Mouse (Mus musculus) gastrocnemius, adult 8-10 months (tissue): ENCODE measurements around the gene Rab28. TPM values are rescaled to one million over a fixed set of nuclear protein-coding genes. Genes with fewer than 3 reads are reported as not detected.
A peak's percentile ranks its signal among the peaks of the same experiment; 100 is the strongest.
"Not testable (repeated sequence)": the region's sequence is repeated elsewhere in the genome, so short reads cannot be mapped to it uniquely, and the experiment has no call there.

Experiments
- DNase-seq, 2 experiments: peaks; one replicate each; pipeline ENCODE4 v3.0.0; 2022; ENCODE audit warnings: low spot score in 2 of 2
- total RNA-seq, 4 experiments: library from RNA; stranded (reverse); gene quantifications; 2 replicates each; pipeline ENCODE4 v1.2.4; 2022

Gene Rab28
- total RNA-seq: 100 to 1,000 TPM in 1 of 4 experiments, 10 to 100 TPM in 3; 88.5 to 109 (median 96.2) TPM

DNA sequence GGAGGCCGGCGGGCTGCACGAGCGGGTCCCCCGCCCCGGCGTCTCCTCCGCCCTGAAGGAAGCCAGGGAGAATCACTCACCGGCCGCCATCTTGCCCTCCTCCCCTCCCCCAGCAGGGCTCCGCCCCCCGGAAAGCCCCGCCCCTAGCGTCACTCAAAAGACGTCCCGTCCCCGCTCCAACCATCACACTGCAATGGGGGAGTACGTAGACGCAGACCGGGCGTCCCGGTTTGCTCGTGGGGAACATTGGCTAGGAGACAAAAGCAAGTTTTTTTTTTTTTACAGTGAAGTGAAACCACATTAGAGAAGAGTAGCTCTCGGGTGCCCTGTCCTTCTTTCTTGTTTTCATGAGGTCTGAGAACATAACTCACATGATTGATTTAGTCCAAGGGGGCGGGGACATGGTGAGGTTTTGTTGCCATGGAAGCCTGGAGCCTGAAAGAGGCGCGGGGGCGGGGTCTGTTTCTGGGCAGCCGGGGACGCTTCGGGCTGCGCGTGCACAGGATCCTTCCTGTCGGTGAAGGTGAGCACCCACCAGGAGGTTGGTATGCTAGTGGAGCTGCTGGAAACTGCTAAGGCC lies at the start of gene Rab28:
Rab28 (minus strand) TSS at position 107 of the 580 bp plus-strand sequence.
- peak; percentile 93 for DNase-seq

DNA sequence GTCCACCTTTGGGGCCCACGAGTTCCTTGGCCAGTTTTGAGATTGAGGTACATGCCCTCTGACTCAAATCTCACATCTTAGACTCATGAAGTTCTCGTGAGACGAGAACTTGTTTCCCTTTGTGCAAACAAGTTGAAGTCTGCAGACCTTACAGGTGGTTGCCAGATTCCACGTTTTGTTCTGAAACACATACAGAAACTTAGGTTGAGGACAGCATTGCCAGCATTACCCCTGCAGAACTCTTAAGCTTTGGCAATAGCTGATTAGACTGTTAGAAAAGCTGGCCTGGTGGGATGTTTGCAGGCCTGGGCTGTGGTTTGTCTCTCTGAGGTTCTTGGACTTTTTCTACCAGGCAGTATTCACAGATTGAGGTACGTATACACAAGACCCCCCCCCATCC lies 49.4 kb upstream of the Rab28 start:
- DNase-seq: no peak

DNA sequence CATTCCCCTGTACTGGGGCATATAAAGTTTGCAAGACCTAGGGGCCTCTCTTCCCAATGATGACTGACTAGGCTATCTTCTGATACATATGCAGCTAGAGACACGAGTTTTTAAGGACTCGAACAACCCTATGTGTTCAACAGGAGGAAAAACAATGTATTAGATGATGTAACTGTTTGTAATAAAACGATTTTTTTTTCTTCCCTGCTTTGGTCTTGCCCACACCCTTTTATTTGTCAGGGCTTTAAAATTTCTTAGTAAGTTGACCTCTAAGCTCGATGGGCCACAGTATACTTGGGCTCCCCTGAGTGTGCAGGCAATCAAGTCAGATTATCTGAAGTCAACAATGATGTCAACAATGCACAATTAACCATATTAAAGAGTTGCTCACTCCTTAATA lies 48.4 kb upstream of the Rab28 start:
- no peak for DNase-seq

DNA sequence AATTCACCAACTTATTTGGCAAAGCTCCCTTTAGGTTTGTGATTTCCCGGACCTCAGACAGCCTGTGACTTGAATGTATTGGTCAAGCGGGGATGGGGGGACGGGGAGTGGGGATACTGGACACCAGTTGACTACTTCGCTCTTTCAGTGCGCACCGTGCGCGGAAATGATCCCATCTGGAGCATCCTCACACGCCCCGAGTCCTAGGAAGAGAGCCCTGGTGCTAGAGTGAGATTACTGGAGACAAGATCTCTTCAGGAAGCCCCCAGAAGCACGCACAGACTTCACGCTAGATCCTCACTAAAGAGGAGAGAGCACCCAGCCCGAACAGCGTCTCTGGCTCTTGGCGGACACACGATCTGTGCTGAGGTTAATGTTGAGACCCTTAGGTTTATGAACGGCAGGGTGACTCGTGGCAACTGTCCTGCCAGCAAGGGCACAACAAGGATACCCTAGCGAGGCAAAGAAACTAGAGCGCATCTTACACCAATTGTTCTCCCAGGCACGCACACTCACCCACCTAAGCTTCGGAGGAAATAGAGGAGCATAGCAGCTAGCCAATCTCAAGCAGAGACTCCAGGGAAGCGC lies 47.5 kb upstream of the Rab28 start:
- DNase-seq: no peak

- DNase-seq: no peak
Measured at GRCm38 (mm10) chr5:41754836-41755235, 46.9 kb upstream of the Rab28 start.

- no peak for DNase-seq
Measured at GRCm38 (mm10) chr5:41754226-41754775, 46.3 kb upstream of the Rab28 start.

- no peak for DNase-seq
Measured at GRCm38 (mm10) chr5:41752721-41753120, 44.8 kb upstream of the Rab28 start.

DNA sequence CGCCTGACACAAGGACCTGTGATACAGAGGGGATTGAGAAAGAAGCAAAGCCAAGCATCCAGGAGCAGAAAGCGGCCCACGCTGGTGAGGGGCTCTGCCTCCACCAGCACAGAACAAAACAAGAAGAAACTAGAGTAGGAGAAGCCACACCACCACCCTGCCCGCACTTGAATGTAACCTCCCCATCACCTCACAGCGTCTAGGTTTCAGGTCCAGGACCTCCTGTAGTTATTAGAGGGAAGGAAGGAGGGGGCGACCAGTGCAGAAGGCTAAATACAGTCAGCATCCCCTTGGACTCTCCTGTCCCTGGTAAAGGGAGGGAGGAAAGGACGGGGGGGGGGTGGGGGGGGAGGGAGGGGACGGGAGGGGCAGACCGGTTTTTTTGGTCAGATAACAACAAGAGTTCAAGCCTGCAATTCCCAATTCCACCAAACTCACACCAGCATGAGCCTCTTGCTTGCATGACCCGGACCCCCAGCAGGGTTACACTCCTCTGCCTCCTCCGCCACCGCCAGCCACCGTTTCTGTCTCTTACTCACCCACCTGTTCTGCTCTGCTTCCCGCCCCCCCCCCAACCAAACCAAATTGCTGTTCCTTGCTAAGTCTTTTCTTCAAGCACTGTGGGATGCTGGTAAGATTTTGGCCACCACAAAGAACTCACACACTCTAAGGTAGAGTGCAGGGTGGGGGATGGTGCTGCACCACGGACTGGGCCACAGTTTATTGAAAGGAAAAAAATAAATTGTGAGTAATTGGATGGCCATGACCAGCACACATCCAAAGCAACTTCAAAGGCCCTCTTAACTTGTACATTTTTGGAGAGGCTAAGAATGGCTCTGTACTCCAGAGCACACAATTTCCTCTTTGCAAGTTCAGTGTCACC lies 37.2 kb upstream of the Rab28 start:
- DNase-seq: no peak

DNA sequence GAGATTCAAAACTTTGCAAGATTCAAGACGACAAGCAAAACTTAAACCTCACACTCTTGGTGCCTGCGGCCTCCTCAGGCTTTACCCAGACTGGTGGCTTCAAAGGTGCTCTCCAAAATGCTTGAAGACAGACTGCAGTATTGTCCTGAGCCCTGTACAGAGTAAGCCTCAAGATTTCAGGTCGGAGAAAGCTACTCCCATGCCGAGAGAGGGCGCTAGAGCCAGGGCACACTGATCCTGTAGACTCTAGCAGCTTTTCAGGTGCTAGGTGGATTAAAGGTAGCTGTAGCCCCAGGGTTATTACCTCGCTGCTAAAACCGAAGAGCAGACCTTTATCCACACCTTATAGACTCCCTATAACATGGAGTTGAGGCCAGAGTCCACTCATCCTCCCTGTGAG lies 36.3 kb upstream of the Rab28 start:
- no peak for DNase-seq

- no peak for DNase-seq
Measured at GRCm38 (mm10) chr5:41738817-41739216, 30.9 kb upstream of the Rab28 start.

- no peak for DNase-seq
Measured at GRCm38 (mm10) chr5:41737039-41737438, 29.1 kb upstream of the Rab28 start.

- no peak for DNase-seq
Measured at GRCm38 (mm10) chr5:41727017-41727416, 19.1 kb upstream of the Rab28 start.

DNA sequence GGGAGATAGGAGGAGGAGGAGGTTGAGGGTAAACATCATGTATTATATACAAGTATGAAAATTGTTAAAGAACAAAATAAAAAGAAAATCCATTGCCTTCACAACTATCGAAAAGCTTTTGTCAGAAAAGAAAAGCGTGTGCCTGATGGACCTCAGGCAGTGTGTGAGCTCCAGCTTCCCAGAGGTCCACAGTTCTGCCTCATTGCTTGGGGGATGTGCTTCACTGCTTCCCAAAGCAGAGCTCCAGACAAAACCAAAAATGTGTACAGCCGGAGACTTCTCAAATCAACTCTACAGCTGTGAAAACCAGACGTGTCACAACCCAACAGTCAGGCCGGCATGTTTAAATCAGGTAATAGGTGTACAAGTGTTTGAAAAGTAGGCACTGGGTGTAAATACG lies 17.6 kb upstream of the Rab28 start:
- DNase-seq: no peak

GRCm38 (mm10) chr5:41707115-41708015 lies 592 bp downstream of the Rab28 start:
- peak; percentile 5 to 6 for DNase-seq

GRCm38 (mm10) chr5:41706777-41707114 lies 1.2 kb downstream of the Rab28 start:
- DNase-seq: no peak

GRCm38 (mm10) chr5:41701085-41701484 lies 6.9 kb downstream of the Rab28 start:
- not testable (repeated sequence) for DNase-seq

DNA sequence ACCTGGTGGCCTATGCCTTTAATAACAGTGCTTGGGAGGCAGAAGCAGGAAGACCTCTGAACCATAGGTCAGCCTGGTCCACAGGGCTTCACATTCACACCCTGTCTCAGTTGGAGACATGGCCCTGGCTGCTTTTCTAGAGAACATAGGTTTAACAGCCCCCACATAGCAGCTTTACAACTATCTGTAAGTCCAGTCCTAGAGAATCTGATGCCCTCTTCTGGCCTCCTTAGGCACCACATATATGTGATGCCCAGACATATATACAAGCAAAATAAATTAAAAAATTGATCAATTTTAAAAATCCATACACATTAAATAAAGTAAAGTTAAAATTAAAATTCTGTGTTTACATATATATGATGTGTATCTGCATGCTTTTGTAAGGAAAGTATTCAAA lies 10.0 kb downstream of the Rab28 start:
- no peak for DNase-seq

- no peak for DNase-seq
Measured at GRCm38 (mm10) chr5:41685016-41685415, 22.9 kb downstream of the Rab28 start.

DNA sequence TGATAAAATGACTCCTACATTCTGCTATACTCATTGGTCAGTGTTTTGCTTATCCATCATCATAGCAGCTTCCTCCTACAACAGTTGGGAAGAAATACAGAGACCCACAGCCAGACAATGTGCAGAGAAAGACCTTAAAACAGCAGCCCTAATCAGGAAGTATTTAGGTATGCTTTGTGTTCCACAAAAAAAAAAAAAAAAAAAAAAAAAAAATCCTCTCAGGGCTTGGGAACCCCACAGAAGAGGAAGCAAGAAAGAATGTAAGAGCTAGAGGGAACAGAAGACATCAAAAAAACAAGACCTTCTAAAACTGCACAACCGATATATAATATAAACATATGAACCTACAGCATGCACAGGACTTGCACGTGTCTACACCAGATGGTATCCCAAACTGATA lies 24.0 kb downstream of the Rab28 start:
- DNase-seq: no peak

DNA sequence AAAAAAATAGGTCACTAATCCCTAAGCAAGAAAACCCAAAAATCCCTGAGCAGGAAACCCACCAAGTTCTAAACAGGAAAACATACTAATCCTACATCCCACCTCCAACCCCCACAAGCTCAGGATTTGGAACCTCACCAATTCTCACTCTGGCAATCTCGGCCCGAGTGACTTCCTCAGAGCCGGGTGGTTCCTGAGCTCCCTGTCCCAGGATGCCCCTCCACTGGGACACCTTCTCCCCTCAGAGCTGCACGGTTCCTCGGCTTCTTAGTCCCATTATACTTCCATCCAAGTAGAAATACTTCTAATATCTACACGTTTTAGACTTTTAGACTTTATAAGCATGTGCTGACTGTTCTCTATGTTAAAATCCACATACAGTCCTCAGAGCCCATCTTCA lies 41.9 kb downstream of the Rab28 start:
- no peak for DNase-seq

DNA sequence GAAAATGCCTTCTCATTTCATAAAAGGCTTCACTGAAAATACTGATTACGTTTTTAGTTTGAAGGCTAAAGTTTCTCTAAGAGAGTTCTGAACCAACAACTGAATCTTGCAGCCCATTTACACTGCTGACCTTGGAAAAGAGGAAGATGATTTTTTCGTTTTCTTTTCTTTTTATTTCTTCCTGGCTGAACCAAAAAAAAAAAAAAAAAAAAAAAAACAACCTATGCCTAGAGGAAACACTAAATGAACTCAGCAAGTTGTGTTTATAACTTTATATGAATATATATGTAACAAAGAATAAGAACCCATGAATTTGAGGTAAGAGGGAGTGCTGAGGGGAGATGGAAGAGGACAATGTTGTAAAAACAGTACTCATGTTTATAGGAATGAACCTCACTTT lies 71.2 kb downstream of the Rab28 start:
- no peak for DNase-seq
